Mouse (Mus musculus) right cerebral cortex, postnatal 4 days (tissue): ENCODE data around the gene Gm21983.

Source experiments
- DNase-seq: peaks from one replicate; pipeline ENCODE4 v3.0.0-alpha.2; 2022

Gm21983 gene

GRCm38 (mm10) chr7:27184964-27185363 lies 4.1 kb upstream of the Gm21983 start:
- DNase-seq: peak; percentile 53

- no peak for DNase-seq
Measured at GRCm38 (mm10) chr7:27182498-27182897, 1.6 kb upstream of the Gm21983 start.

GRCm38 (mm10) chr7:27180036-27180435 lies 850 bp downstream of the Gm21983 start:
- DNase-seq: no peak

- DNase-seq: no peak
Measured at GRCm38 (mm10) chr7:27179217-27179918, 1.5 kb downstream of the Gm21983 start.

GRCm38 (mm10) chr7:27178324-27179216 lies 2.3 kb downstream of the Gm21983 start, which contains the start of gene Rab4b:
Gene Rab4b, minus strand, starts transcription at chr7:27178896.
- peak; percentile 97 for DNase-seq

GRCm38 (mm10) chr7:27177942-27178323 lies 3.0 kb downstream of the Gm21983 start:
- no peak for DNase-seq

- DNase-seq: no peak
Measured at GRCm38 (mm10) chr7:27174896-27175295, 6.0 kb downstream of the Gm21983 start.

- DNase-seq: no peak
Measured at GRCm38 (mm10) chr7:27174496-27174895, 6.4 kb downstream of the Gm21983 start.

- no peak for DNase-seq
Measured at GRCm38 (mm10) chr7:27170981-27171380, 9.9 kb downstream of the Gm21983 start.

- DNase-seq: no peak
Measured at GRCm38 (mm10) chr7:27168371-27168770, 12.5 kb downstream of the Gm21983 start.

- no peak for DNase-seq
Measured at GRCm38 (mm10) chr7:27167475-27168094, 13.3 kb downstream of the Gm21983 start.

GRCm38 (mm10) chr7:27166614-27167474 lies 14.0 kb downstream of the Gm21983 start, which contains the start of gene Egln2:
Gene Egln2, minus strand, starts transcription at chr7:27166802.
- DNase-seq: peak; percentile 99

GRCm38 (mm10) chr7:27166229-27166613 lies 14.7 kb downstream of the Gm21983 start:
- peak; percentile 85 for DNase-seq

GRCm38 (mm10) chr7:27165696-27166095 lies 15.2 kb downstream of the Gm21983 start:
- DNase-seq: no peak

GRCm38 (mm10) chr7:27165007-27165655 lies 15.8 kb downstream of the Gm21983 start:
- DNase-seq: no peak

GRCm38 (mm10) chr7:27164112-27164947 lies 16.6 kb downstream of the Gm21983 start:
- DNase-seq: no peak

- no peak for DNase-seq
Measured at GRCm38 (mm10) chr7:27163450-27163805, 17.5 kb downstream of the Gm21983 start.

GRCm38 (mm10) chr7:27162780-27163449 lies 18.0 kb downstream of the Gm21983 start:
- DNase-seq: no peak

GRCm38 (mm10) chr7:27161744-27162143 lies 19.1 kb downstream of the Gm21983 start:
- DNase-seq: no peak

- DNase-seq: no peak
Measured at GRCm38 (mm10) chr7:27160921-27161320, 20.0 kb downstream of the Gm21983 start.
